Mouse (Mus musculus) stomach, embryonic 16.5 days (tissue): ENCODE data around the gene Cysltr2. TPM values are rescaled to one million over a fixed set of nuclear protein-coding genes. Genes with fewer than 3 reads are reported as not detected.

Experiments used
- ATAC-seq: fragments of 200-750 bp; cut with Nextera tagmentation; 2 replicates; pipeline ENCODE4 v1.8.0; 2017; ENCODE audit warnings: moderate number of reproducible peaks, moderate TSS enrichment; ENCODE audit not compliant: insufficient read depth, low FRiP score
- H3K27ac ChIP-seq: fragments of 300-500 bp; sonication (generic); 2 replicates; pipeline ENCODE4 v1.5.1; 2014; ENCODE audit warnings: low read length
- H3K27me3 ChIP-seq: fragments of 300-500 bp; sonication (generic); 2 replicates; pipeline ENCODE4 v1.6.1; 2014; ENCODE audit warnings: low read length, control low read depth, mixed read lengths; ENCODE audit not compliant: control insufficient read depth, insufficient read depth
- H3K36me3 ChIP-seq: fragments of 300-500 bp; sonication (generic); 2 replicates; pipeline ENCODE4 v1.6.1; 2014; ENCODE audit warnings: low read length; ENCODE audit not compliant: control insufficient read depth, insufficient read depth
- H3K4me1 ChIP-seq: fragments of 300-500 bp; sonication (generic); 2 replicates; pipeline ENCODE4 v1.6.1; 2014; ENCODE audit warnings: low read length, control low read depth, mixed read lengths; ENCODE audit not compliant: control insufficient read depth, insufficient read depth
- H3K4me2 ChIP-seq: fragments of 300-500 bp; sonication (generic); 2 replicates; pipeline ENCODE4 v1.6.1; 2014; ENCODE audit warnings: low read depth, low read length, mixed read lengths
- H3K4me3 ChIP-seq: fragments of 300-500 bp; sonication (generic); replicated peaks from 2 replicates; pipeline ENCODE4 v1.5.1; 2014; ENCODE audit warnings: mild to moderate bottlenecking, low read length
- H3K9ac ChIP-seq: fragments of 300-500 bp; sonication (generic); 2 replicates; pipeline ENCODE4 v1.6.1; 2014; ENCODE audit warnings: low read length
- H3K9me3 ChIP-seq: fragments of 300-500 bp; sonication (generic); replicated peaks from 2 replicates; pipeline ENCODE4 v1.6.1; 2016; ENCODE audit warnings: low read length, control low read depth; ENCODE audit not compliant: control insufficient read depth
- WGBS: fragments of 180-500 bp; shearing (Covaris S2); extraction: QIAGEN DNeasy Blood & Tissue Kit; methylation state at CpG from one replicate; pipeline ENCODE4 v1.1.7; 2014; 5-methylcytosine and 5-hydroxymethylcytosine counted together
- polyA plus RNA-seq: library from polyadenylated mRNA; unstranded; fragments of >200 nt; fragmentation: Nextera tagmentation; extraction: Ambion mirVana; gene quantifications from 2 replicates; pipeline ENCODE4 v1.2.1, GENCODE M21; 2015

Cysltr2 gene
- polyA plus RNA-seq: 0.22 TPM in 1 of 2 replicates, not detected in the other

DNA sequence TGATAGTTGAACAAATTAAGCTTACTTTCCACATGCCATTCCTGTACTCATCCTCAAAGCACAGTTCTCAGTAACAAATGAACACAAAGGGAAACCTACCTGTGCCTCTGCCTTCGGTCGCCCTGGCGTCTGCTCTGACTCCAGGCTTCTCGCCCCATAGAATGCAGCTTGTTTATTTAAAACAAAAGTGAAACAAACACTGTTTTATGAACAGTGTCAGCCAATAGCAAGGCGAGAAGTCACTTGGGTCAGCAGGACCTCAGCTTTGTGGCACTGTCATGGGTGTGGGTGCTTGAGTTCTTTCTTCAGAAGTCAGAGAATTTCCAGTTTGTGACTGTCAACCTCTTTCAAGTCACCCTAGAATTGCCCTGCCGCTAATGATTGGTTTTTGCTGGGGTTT lies at the start of gene Cysltr2:
Gene Cysltr2, minus strand, starts transcription at position 178 of the 400 bp plus-strand sequence.
- H3K27me3 ChIP-seq: no peaks in the 10 kb centered on the region
- WGBS: 54% methylated on average over 6 of the region's 6 CpGs
- H3K9ac ChIP-seq: no peak within 1 kb of the TSS
- no peaks in the 10 kb centered on the region for H3K9me3 ChIP-seq
- ATAC-seq: no peak
- H3K36me3 ChIP-seq: no peaks in the 10 kb centered on the region
- no peaks in the 10 kb centered on the region for H3K4me1 ChIP-seq
- H3K4me2 ChIP-seq: no peak within 1 kb of the TSS
- no peak within 1 kb of the TSS for H3K4me3 ChIP-seq
- no peak within 1 kb of the TSS for H3K27ac ChIP-seq

DNA sequence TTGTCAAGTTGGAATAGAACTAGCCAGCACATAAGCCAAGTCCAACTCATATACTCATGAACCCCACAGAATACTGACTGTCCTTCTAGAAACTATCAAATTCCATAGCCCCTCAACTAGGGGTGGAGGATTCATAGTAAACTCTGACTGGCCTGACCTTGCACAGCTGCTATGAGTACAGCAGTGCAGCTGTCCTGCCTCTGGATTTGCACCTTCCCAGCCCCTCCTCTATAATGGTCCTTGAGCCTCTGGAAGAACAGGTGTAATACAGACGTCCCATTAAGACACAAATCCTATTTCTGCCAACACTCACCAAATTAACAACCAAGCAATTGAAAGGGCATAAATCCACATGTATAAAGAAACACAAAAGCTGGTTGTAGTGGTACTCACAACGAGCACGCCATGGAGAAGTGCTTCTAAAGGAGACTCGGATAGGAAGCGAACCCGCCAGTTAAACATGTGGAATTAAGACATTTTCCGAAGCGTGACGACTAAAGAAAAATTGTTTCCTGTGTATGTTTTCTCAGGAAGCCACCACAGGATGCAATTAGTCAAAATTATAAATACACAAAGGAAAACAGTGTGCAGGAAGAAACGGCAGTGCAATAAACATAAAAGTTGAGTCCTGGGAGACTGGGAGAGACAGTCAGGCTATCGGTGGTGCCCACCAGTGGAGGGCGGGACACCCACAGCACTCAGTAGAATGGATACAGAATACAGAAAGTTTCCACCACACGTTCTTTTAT lies 46.1 kb upstream of the Cysltr2 start:
- Histone ChIP-seq H3K27ac (no peak overlapping the region), H3K4me1 (no peaks in the 10 kb centered on the region), H3K9me3 (no peaks in the 10 kb centered on the region), H3K36me3 (no peaks in the 10 kb centered on the region), H3K9ac (no peak overlapping the region), H3K27me3 (no peaks in the 10 kb centered on the region), H3K4me3 (no peak overlapping the region), H3K4me2 (no peak overlapping the region)
- 64% methylated on average over 13 of the region's 13 CpGs for WGBS
- no peak for ATAC-seq

DNA sequence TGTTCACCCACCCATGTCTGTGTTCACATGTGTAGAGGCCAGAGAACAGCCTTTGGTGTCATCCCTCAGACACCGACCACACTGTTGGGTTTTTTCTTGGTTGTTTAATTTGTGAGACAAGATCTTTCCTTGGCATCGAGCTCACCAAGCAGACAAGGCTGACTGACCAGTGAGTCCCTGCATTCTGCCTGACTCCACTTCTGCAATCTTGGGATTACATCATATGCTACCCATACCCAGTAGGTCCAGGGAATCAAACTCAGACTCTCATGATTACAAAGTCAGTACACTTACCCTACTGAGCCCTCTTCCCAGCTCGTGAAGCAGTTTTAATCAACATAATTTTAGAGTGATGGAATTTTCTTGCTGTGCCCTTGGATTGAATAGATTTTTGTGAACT lies 44.0 kb upstream of the Cysltr2 start:
- no peak overlapping the region for H3K27ac ChIP-seq
- ATAC-seq: no peak
- H3K4me3 ChIP-seq: no peak overlapping the region
- no peaks in the 10 kb centered on the region for H3K9me3 ChIP-seq
- H3K4me2 ChIP-seq: no peak overlapping the region
- no peaks in the 10 kb centered on the region for H3K4me1 ChIP-seq
- 86% methylated on average over 3 of the region's 3 CpGs for WGBS
- H3K27me3 ChIP-seq: no peaks in the 10 kb centered on the region
- H3K9ac ChIP-seq: no peak overlapping the region
- no peaks in the 10 kb centered on the region for H3K36me3 ChIP-seq

DNA sequence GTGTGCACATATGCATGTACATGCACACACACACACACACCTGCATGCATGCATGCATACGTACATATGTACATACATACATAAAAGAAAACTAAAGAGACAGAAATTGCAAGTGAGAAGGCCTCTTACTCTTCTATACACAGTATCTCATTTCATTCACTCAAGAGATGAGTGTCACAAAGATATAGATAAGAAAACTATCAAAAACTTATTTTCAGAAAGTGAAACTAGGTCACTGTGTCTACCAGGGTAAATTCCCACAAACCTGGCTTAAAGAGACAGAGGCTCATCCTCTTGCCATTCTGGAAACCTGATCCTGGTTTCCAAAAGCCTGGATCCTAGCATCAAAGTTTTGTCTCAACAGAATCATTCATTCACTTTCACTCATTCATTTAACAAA lies 39.3 kb upstream of the Cysltr2 start:
- H3K9me3 ChIP-seq: no peaks in the 10 kb centered on the region
- no peak overlapping the region for H3K9ac ChIP-seq
- no peak overlapping the region for H3K4me2 ChIP-seq
- no peaks in the 10 kb centered on the region for H3K36me3 ChIP-seq
- no peak for ATAC-seq
- H3K4me3 ChIP-seq: no peak overlapping the region
- WGBS: 93% methylated on average over 1 of the region's 1 CpGs
- no peaks in the 10 kb centered on the region for H3K27me3 ChIP-seq
- no peaks in the 10 kb centered on the region for H3K4me1 ChIP-seq
- H3K27ac ChIP-seq: no peak overlapping the region

DNA sequence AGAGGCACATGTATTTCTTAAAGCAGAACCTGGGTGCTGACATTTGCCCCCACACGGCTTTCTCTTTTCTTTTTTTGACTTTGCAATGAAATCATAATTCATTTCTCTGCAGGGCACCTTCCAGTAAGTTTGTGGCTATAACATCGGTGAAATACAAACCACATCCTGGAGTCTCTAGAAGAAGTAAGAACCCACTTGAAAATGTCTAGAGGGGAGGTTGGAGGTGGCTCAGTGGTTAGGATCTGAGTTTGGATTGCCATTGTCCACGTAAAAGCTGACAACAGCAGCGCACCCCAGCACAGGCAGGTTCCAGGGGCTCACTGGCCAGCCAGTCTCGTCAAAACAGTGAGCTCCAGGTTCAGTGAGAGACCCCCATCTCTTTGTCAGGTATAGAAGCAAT lies 38.8 kb upstream of the Cysltr2 start:
- Histone ChIP-seq H3K9me3 (no peaks in the 10 kb centered on the region), H3K4me1 (no peaks in the 10 kb centered on the region), H3K4me3 (no peak overlapping the region), H3K27me3 (no peaks in the 10 kb centered on the region), H3K4me2 (no peak overlapping the region), H3K27ac (no peak overlapping the region), H3K9ac (no peak overlapping the region), H3K36me3 (no peaks in the 10 kb centered on the region)
- no peak for ATAC-seq
- 83% methylated on average over 5 of the region's 5 CpGs for WGBS

DNA sequence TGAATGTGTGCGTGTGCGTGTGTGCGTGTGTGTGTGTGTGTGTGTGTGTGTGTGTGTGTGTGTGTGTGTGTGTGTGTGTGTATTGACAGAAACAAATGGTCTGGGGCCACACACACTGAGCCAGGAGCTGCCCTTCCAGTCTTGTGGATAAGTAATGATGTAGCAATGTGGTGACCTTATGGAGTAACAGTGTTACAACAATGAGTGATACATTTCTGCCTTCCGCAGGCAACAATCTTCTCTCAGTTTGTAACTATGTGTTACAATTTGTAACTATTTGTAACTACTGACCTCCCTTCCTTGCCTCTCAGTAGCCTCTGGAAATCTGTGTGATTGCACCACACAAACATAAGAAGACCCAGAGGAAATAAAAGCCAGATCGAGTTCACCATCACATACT lies 38.3 kb upstream of the Cysltr2 start:
- Histone ChIP-seq H3K4me1 (no peaks in the 10 kb centered on the region), H3K9me3 (no peaks in the 10 kb centered on the region), H3K27me3 (no peaks in the 10 kb centered on the region), H3K36me3 (no peaks in the 10 kb centered on the region), H3K4me3 (no peak overlapping the region), H3K9ac (no peak overlapping the region), H3K4me2 (no peak overlapping the region), H3K27ac (no peak overlapping the region)
- WGBS: 86% methylated on average over 5 of the region's 5 CpGs
- no peak for ATAC-seq

DNA sequence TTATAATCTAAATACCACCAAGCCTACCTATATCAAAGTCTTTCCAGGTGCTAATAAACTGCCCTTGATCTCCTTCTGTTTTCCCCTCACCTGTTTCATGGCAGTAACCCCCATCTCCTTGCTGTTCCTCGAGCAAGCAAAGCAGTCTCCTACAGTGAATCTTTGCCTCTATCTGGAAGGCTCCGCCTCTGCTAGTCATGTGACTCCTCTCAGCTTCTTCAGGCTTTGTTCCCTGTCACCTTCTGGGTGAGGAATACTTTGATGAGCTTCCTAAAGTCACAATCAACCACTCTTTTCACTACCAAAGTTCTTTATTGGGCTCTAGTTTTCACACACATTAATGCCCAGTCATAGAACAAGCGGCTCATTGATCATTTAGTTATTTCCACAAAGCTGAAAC lies 37.5 kb upstream of the Cysltr2 start:
- Histone ChIP-seq H3K9me3 (no peaks in the 10 kb centered on the region), H3K4me3 (no peak overlapping the region), H3K27me3 (no peaks in the 10 kb centered on the region), H3K36me3 (no peaks in the 10 kb centered on the region), H3K4me2 (no peak overlapping the region), H3K27ac (no peak overlapping the region), H3K9ac (no peak overlapping the region), H3K4me1 (no peaks in the 10 kb centered on the region)
- ATAC-seq: no peak
- WGBS: 59% methylated on average over 3 of the region's 3 CpGs

DNA sequence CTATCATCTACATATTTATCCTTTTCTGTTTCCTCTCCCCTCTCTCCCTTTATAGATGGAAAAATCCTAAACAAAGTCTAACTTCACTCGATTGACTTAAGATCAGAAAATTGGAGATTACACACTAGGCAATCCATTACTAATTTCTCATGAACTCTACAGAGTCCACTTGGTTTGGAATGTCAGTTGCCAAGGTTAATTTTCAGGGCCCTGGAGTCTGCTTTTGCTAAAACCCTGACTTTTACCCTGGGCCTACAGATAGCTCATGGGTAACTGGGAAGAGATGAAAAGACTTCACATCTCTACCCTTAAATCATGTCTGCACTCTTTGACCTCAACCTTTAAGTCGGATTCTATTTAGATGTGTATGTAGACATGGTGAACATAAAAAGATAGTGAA lies 34.6 kb upstream of the Cysltr2 start:
- no peak for ATAC-seq
- H3K36me3 ChIP-seq: no peaks in the 10 kb centered on the region
- no peak overlapping the region for H3K27ac ChIP-seq
- H3K9me3 ChIP-seq: no peaks in the 10 kb centered on the region
- H3K4me3 ChIP-seq: no peak overlapping the region
- WGBS: 81% methylated on average over 2 of the region's 2 CpGs
- H3K9ac ChIP-seq: no peak overlapping the region
- no peaks in the 10 kb centered on the region for H3K27me3 ChIP-seq
- H3K4me1 ChIP-seq: no peaks in the 10 kb centered on the region
- H3K4me2 ChIP-seq: no peak overlapping the region

DNA sequence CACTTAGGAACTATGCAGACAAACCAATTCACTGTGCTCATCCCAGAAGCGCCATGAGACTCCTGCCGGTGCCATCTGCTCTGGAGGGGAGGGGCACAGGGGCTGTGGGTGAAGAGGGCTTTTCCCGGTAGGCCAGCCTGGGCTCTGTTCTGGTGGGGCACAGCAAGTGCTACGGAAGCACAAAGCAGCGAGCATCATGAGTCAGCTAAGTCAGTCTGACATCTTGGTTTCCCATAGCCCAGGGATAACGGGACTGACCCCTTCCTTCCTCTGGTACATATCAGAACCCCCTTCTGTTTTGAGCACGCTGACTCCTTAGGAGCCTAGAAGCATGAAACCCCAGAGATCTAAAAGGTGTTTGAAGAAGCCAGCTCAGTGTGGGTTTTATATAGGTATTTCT lies 15.5 kb upstream of the Cysltr2 start:
- no peaks in the 10 kb centered on the region for H3K9me3 ChIP-seq
- no peaks in the 10 kb centered on the region for H3K4me1 ChIP-seq
- 75% methylated on average over 7 of the region's 7 CpGs for WGBS
- no peaks in the 10 kb centered on the region for H3K36me3 ChIP-seq
- H3K27me3 ChIP-seq: no peaks in the 10 kb centered on the region
- no peak overlapping the region for H3K4me3 ChIP-seq
- ATAC-seq: no peak
- no peak overlapping the region for H3K27ac ChIP-seq
- H3K9ac ChIP-seq: no peak overlapping the region
- H3K4me2 ChIP-seq: no peak overlapping the region
